ENCODE assay signal across 18 mouse cellular contexts in the genomic region with DNA sequence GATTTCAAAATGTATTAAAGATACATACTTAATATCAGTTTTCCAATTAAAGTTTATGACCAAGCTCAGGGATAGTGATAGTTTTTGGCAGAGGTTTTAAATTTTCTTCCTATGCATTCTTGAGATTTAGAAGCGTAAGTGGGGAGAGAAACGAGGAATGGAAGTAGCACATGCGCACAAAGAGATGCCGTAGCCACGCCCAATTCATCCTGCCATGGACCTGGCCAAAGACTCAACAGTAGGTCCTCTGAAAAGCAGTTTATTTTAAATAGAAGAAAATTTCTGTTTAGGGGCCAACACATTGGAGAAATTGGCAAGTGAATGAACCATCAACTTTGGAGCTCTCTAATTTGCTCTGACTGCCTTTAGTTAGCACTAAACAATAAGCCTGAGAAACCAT.
"Had no signal": no experiment of that assay in that cellular context is flagged by ENCODE, and none has a peak within 500 bp of the region (broad histone marks: within the 10 kb centered on the region; RNA-seq: fewer than 3 reads in every experiment).

No protein-coding gene starts in this region.

- H3K9ac ChIP-seq: lung, embryonic 14.5 days; midbrain, embryonic 12.5 days; neural tube, embryonic 13.5 days; neural tube, embryonic 15.5 days had no signal

- H3K4me2 ChIP-seq: lung, embryonic 14.5 days; midbrain, embryonic 12.5 days; neural tube, embryonic 13.5 days; neural tube, embryonic 15.5 days had no signal

- H3K4me1 ChIP-seq: midbrain, embryonic 10.5 days; midbrain, embryonic 12.5 days; neural tube, embryonic 13.5 days; neural tube, embryonic 15.5 days had no signal

- H3K4me3 ChIP-seq: midbrain, embryonic 10.5 days; midbrain, embryonic 12.5 days; myocyte; neural tube, embryonic 13.5 days; neural tube, embryonic 15.5 days had no signal

- ATAC-seq: midbrain, embryonic 16.5 days had no signal

- H3K36me3 ChIP-seq: midbrain, embryonic 10.5 days; midbrain, embryonic 12.5 days; neural tube, embryonic 13.5 days; neural tube, embryonic 15.5 days had no signal

- H3K27me3 ChIP-seq: midbrain, embryonic 12.5 days; neural tube, embryonic 13.5 days; neural tube, embryonic 15.5 days had no signal

- H3K9me3 ChIP-seq: midbrain, embryonic 10.5 days; midbrain, embryonic 12.5 days; neural tube, embryonic 13.5 days; neural tube, embryonic 15.5 days had no signal

- DNase-seq: lung, adult 18-20 months; lung, embryonic 14.5 days; lung, postnatal 10 days; lung, postnatal 4 days; retina, postnatal 1 day; right cerebral cortex, adult 18-20 months; right cerebral cortex, postnatal 25 days; right cerebral cortex, postnatal 4 days; spleen, adult 18-20 months; thymus, adult 2 months; thymus, postnatal 25 days; thymus, postnatal 4 days had no signal

- H3K27ac ChIP-seq: midbrain, embryonic 10.5 days; midbrain, embryonic 12.5 days; neural tube, embryonic 13.5 days; neural tube, embryonic 15.5 days had no signal
